Mouse (Mus musculus): Measurements from ENCODE around the gene Lrpprc. TPM values are rescaled to one million over a fixed set of nuclear protein-coding genes. Genes with fewer than 3 reads are reported as not detected.

Gene Lrpprc
- polyA plus RNA-seq, 1 experiment, result 10.0 TPM

DNA sequence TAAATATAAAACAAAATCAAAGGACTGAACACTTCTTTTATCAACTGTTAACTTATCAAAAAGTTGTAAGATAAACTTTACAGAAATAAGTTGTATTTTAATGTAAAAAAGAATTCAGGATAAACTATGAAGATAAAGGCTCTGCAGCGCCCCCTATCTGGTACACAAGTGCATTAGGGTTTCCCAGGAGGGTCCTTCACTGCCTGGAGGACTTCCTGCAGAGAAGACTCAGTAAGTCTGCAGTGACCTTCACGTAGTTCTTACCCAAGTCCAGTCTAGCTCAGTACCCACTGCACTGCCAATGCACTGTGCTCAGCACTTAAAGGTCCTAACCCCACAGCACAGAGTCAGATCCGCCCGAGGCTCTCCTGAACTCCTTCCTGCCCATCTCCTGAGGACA, 83.2 kb downstream of the Lrpprc start:
- no peaks in the 10 kb centered on the region for H3K27me3 ChIP-seq (ENCODE audit: control insufficient read depth, insufficient read depth, low read length)
- H3K4me1 ChIP-seq (replicated peaks; ENCODE audit: control insufficient read depth, insufficient read depth, low read length), result no peaks in the 10 kb centered on the region
- no peak overlapping the region for H3K4me3 ChIP-seq (ENCODE audit: control insufficient read depth, insufficient read depth, low read length)
- DNase-seq, result peak; percentile 8
- peaks cover 13% of the 10 kb centered on the region for H3K36me3 ChIP-seq (ENCODE audit: control insufficient read depth, insufficient read depth, low read length)
- no peak overlapping the region for H3K27ac ChIP-seq (ENCODE audit: control insufficient read depth, insufficient read depth, low read length)
- 87% methylated on average over 4 of the region's 4 CpGs for WGBS
- no peak for TF ChIP-seq POLR2A (IDR thresholded peaks at IDR 0.05; ENCODE audit: control insufficient read depth, extremely low read depth, insufficient read depth, low read length, poor library complexity)
- no peak for TF ChIP-seq CTCF (IDR thresholded peaks at IDR 0.05; ENCODE audit: borderline replicate concordance, control insufficient read depth, extremely low read depth, insufficient read depth, low read length, poor library complexity)

DNA sequence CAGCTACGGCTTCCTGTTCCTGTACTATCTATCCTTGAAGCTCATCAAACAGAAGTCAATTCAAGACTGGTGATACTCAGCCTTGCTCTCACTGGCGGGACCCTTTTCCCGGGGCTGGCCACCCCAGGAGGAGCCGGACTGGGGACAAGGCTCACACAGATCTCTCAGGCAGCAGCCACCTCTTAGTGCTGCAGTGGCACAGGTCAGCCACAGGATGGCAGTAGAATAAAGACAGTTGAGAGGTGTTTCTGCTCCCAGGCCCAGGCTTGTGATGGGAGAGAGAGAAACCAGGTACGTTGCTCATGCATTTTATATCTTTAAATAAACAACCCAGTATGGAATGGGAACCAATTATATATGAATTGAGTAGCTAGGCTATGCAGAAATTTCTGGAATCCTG, 91.9 kb downstream of the Lrpprc start:
- H3K27me3 ChIP-seq (ENCODE audit: control insufficient read depth, insufficient read depth, low read length), result no peaks in the 10 kb centered on the region
- H3K4me3 ChIP-seq (ENCODE audit: control insufficient read depth, insufficient read depth, low read length), result no peak overlapping the region
- TF ChIP-seq POLR2A (IDR thresholded peaks at IDR 0.05; ENCODE audit: control insufficient read depth, extremely low read depth, insufficient read depth, low read length, poor library complexity) (no peak), CTCF (IDR thresholded peaks at IDR 0.05; ENCODE audit: borderline replicate concordance, control insufficient read depth, extremely low read depth, insufficient read depth, low read length, poor library complexity) (peak; percentile 53; the same call in 1 of the 2 replicates)
- no peaks in the 10 kb centered on the region for H3K36me3 ChIP-seq (ENCODE audit: control insufficient read depth, insufficient read depth, low read length)
- 36% methylated on average over 5 of the region's 5 CpGs for WGBS
- no peaks in the 10 kb centered on the region for H3K4me1 ChIP-seq (replicated peaks; ENCODE audit: control insufficient read depth, insufficient read depth, low read length)
- peak; percentile 51 for DNase-seq
- H3K27ac ChIP-seq (ENCODE audit: control insufficient read depth, insufficient read depth, low read length), result no peak overlapping the region

DNA sequence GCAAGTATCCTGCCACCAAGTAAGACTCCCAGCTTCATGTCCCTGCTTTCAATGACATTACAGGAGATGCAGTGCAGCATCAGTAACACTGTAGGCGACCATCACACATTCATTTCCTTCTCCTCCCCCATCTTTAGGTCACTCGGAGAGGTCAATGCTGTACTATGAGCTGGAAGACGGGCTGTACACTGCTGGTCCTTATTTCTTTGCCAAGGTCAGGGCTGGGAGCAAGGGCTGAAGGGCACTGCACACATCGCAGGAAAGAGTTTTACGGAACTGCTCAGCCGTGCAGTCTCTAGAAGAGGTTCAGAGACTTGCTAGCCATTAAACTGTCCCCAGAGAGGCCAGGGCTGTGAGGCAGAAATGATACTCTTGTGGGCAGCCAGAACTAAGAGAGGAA, 94.1 kb downstream of the Lrpprc start:
- Histone ChIP-seq H3K27me3 (ENCODE audit: control insufficient read depth, insufficient read depth, low read length) (no peaks in the 10 kb centered on the region), H3K27ac (ENCODE audit: control insufficient read depth, insufficient read depth, low read length) (no peak overlapping the region), H3K4me3 (ENCODE audit: control insufficient read depth, insufficient read depth, low read length) (no peak overlapping the region), H3K36me3 (ENCODE audit: control insufficient read depth, insufficient read depth, low read length) (no peaks in the 10 kb centered on the region), H3K4me1 (replicated peaks; ENCODE audit: control insufficient read depth, insufficient read depth, low read length) (no peaks in the 10 kb centered on the region)
- DNase-seq, result no peak
- 85% methylated on average over 6 of the region's 6 CpGs for WGBS
- TF ChIP-seq POLR2A (IDR thresholded peaks at IDR 0.05; ENCODE audit: control insufficient read depth, extremely low read depth, insufficient read depth, low read length, poor library complexity), result no peak
- no peak for TF ChIP-seq CTCF (IDR thresholded peaks at IDR 0.05; ENCODE audit: borderline replicate concordance, control insufficient read depth, extremely low read depth, insufficient read depth, low read length, poor library complexity)

DNA sequence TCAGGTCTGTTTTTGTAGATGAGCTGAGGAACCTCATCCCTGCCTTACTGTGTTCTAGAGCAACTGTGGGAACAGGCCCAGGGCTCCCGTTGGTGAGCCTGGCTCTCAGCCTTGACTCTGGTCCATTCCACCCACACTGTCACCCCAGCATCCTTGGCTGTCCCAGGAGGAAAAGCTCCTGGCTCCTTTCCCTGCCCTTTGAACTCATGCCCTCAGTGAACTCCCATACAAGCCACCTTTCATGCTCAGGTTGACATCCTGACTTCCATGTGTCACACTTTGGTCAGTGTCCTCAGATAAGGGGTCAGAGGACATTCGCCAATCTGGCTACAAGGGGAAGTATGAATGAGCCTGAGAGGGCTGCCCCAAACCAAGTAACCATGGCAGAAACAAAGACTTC, 96.8 kb downstream of the Lrpprc start:
- H3K27me3 ChIP-seq (ENCODE audit: control insufficient read depth, insufficient read depth, low read length), result no peaks in the 10 kb centered on the region
- no peaks in the 10 kb centered on the region for H3K4me1 ChIP-seq (replicated peaks; ENCODE audit: control insufficient read depth, insufficient read depth, low read length)
- no peak overlapping the region for H3K27ac ChIP-seq (ENCODE audit: control insufficient read depth, insufficient read depth, low read length)
- TF ChIP-seq CTCF (IDR thresholded peaks at IDR 0.05; ENCODE audit: borderline replicate concordance, control insufficient read depth, extremely low read depth, insufficient read depth, low read length, poor library complexity), result no peak
- no peak for TF ChIP-seq POLR2A (IDR thresholded peaks at IDR 0.05; ENCODE audit: control insufficient read depth, extremely low read depth, insufficient read depth, low read length, poor library complexity)
- H3K36me3 ChIP-seq (ENCODE audit: control insufficient read depth, insufficient read depth, low read length), result no peaks in the 10 kb centered on the region
- 80% methylated on average over 2 of the region's 2 CpGs for WGBS
- H3K4me3 ChIP-seq (ENCODE audit: control insufficient read depth, insufficient read depth, low read length), result no peak overlapping the region
- DNase-seq, result no peak

DNA sequence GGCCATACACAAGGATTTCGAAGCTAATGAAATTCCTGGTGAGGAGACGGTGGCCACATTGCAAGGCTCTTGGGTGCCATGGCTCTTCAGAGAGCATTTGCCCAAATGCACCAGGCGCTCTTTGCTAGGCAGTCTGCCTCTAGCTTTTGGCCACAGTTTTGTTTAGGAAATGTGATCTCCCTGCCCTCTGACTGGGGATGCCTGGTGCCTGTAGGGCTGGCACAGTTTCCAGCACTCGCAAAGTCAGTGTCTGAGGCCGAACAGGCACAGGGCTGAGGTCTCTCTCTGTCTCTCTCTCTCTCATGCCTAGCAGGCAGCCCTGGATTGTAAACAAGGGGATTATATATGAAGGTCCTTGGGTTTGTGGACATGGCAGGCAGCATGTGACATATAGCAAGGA, 100.5 kb downstream of the Lrpprc start:
- Histone ChIP-seq H3K36me3 (ENCODE audit: control insufficient read depth, insufficient read depth, low read length) (no peaks in the 10 kb centered on the region), H3K4me3 (ENCODE audit: control insufficient read depth, insufficient read depth, low read length) (no peak overlapping the region), H3K27me3 (ENCODE audit: control insufficient read depth, insufficient read depth, low read length) (no peaks in the 10 kb centered on the region), H3K4me1 (replicated peaks; ENCODE audit: control insufficient read depth, insufficient read depth, low read length) (no peaks in the 10 kb centered on the region), H3K27ac (ENCODE audit: control insufficient read depth, insufficient read depth, low read length) (no peak overlapping the region)
- no peak for TF ChIP-seq CTCF (IDR thresholded peaks at IDR 0.05; ENCODE audit: borderline replicate concordance, control insufficient read depth, extremely low read depth, insufficient read depth, low read length, poor library complexity)
- TF ChIP-seq POLR2A (IDR thresholded peaks at IDR 0.05; ENCODE audit: control insufficient read depth, extremely low read depth, insufficient read depth, low read length, poor library complexity), result no peak
- DNase-seq, result no peak
- 91% methylated on average over 5 of the region's 5 CpGs for WGBS

DNA sequence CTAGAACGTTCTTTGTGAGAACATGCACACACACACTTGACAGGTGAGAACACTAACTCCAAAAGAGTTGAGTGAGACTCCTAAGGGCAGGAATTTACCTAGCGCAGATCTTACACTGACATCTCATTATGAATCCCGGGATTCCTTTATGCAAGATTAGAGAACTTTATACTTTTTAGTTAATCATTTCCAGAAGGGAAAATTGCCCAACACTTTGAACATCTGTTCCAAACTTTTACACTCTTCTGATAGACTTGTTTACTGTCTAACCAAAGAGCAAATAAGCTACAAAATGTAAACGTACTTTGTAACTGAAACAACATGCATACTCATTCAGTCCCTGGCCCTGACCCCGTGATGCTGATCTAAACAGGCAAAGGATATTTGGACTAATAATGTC, 101.3 kb downstream of the Lrpprc start:
- Histone ChIP-seq H3K4me3 (ENCODE audit: control insufficient read depth, insufficient read depth, low read length) (no peak overlapping the region), H3K27ac (ENCODE audit: control insufficient read depth, insufficient read depth, low read length) (no peak overlapping the region), H3K4me1 (replicated peaks; ENCODE audit: control insufficient read depth, insufficient read depth, low read length) (no peaks in the 10 kb centered on the region), H3K27me3 (ENCODE audit: control insufficient read depth, insufficient read depth, low read length) (no peaks in the 10 kb centered on the region), H3K36me3 (ENCODE audit: control insufficient read depth, insufficient read depth, low read length) (no peaks in the 10 kb centered on the region)
- WGBS, result 85% methylated on average over 5 of the region's 5 CpGs
- TF ChIP-seq POLR2A (IDR thresholded peaks at IDR 0.05; ENCODE audit: control insufficient read depth, extremely low read depth, insufficient read depth, low read length, poor library complexity), result no peak
- no peak for TF ChIP-seq CTCF (IDR thresholded peaks at IDR 0.05; ENCODE audit: borderline replicate concordance, control insufficient read depth, extremely low read depth, insufficient read depth, low read length, poor library complexity)
- no peak for DNase-seq

DNA sequence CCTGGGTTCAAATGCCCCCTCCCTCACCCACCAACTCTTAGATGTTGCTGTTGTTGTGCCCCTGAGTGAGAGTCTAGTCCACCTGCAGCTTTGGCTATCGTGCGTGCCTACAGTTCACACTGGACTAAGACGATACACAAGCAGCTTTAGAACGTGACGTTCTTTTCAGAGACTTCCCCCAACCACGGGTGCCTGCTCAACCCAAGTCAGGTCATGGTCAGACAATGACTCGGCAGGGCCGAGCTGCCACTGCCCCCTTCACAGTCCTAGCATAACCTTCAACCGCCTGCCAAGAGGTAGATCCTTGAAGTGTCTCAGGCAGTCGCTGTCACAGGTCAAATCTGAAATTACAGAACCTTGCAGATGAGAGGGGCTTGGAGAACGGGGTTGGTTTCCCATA, 101.8 kb downstream of the Lrpprc start:
- 66% methylated on average over 11 of the region's 11 CpGs for WGBS
- TF ChIP-seq POLR2A (IDR thresholded peaks at IDR 0.05; ENCODE audit: control insufficient read depth, extremely low read depth, insufficient read depth, low read length, poor library complexity), result no peak
- TF ChIP-seq CTCF (IDR thresholded peaks at IDR 0.05; ENCODE audit: borderline replicate concordance, control insufficient read depth, extremely low read depth, insufficient read depth, low read length, poor library complexity), result no peak
- Histone ChIP-seq H3K27me3 (ENCODE audit: control insufficient read depth, insufficient read depth, low read length) (no peaks in the 10 kb centered on the region), H3K4me1 (replicated peaks; ENCODE audit: control insufficient read depth, insufficient read depth, low read length) (no peaks in the 10 kb centered on the region), H3K4me3 (ENCODE audit: control insufficient read depth, insufficient read depth, low read length) (no peak overlapping the region), H3K27ac (ENCODE audit: control insufficient read depth, insufficient read depth, low read length) (no peak overlapping the region), H3K36me3 (ENCODE audit: control insufficient read depth, insufficient read depth, low read length) (no peaks in the 10 kb centered on the region)
- no peak for DNase-seq

All from thymus, adult 2 months (tissue).